8 mouse cellular contexts compared by ENCODE assay signal in genomic region chr7:132242617-132243141, GRCm38 (mm10).
DNase-seq lines count a peak whose midpoint lies in the region; ATAC-seq and TF ChIP-seq lines count a peak whose summit lies in the region.

No protein-coding gene starts in this region.

- WGBS in hindbrain, embryonic 14.5 days: 50% methylated on average over 4 of the region's 4 CpGs
- WGBS in hindbrain, embryonic 13.5 days: 44% methylated on average over 4 of the region's 4 CpGs
- 55% methylated on average over 4 of the region's 4 CpGs for WGBS in hindbrain, postnatal 0 days

- TF ChIP-seq CTCF in hindbrain, postnatal 0 days (IDR thresholded peaks at IDR 0.05; ENCODE audit: low read depth): no peak
- TF ChIP-seq CTCF in left cerebral cortex, adult 2 months (IDR thresholded peaks at IDR 0.05): no peak

- no peak overlapping the region for H3K9ac ChIP-seq in hindbrain, embryonic 14.5 days
- no peak overlapping the region for H3K9ac ChIP-seq in hindbrain, embryonic 13.5 days
- no peak overlapping the region for H3K9ac ChIP-seq in hindbrain, postnatal 0 days (replicated peaks; ENCODE audit: low read length)

- H3K27ac ChIP-seq in hindbrain, embryonic 14.5 days: no peak overlapping the region
- H3K27ac ChIP-seq in hindbrain, embryonic 13.5 days: no peak overlapping the region
- H3K27ac ChIP-seq in hindbrain, postnatal 0 days: no peak overlapping the region
- H3K27ac ChIP-seq in left cerebral cortex, adult 2 months: no peak overlapping the region

- no peak overlapping the region for H3K4me2 ChIP-seq in hindbrain, embryonic 14.5 days (replicated peaks)
- H3K4me2 ChIP-seq in hindbrain, embryonic 13.5 days: no peak overlapping the region
- H3K4me2 ChIP-seq in hindbrain, postnatal 0 days (ENCODE audit: low read depth, low read length): no peak overlapping the region

- H3K4me3 ChIP-seq in hindbrain, embryonic 14.5 days (replicated peaks; ENCODE audit: low read length): no peak overlapping the region
- H3K4me3 ChIP-seq in hindbrain, embryonic 13.5 days: no peak overlapping the region
- no peak overlapping the region for H3K4me3 ChIP-seq in hindbrain, postnatal 0 days (ENCODE audit: low read length)
- H3K4me3 ChIP-seq in left cerebral cortex, adult 2 months: no peak overlapping the region

- ATAC-seq in hindbrain, embryonic 14.5 days (ENCODE audit: low FRiP score): 0 out of 2 replicates have a peak, but pooled peaks have one; percentile 26
- ATAC-seq in hindbrain, embryonic 13.5 days (ENCODE audit: low FRiP score): no peak
- ATAC-seq in hindbrain, postnatal 0 days: peak; percentile 55; the same call in 1 of the 2 replicates

- no peaks in the 10 kb centered on the region for H3K27me3 ChIP-seq in hindbrain, embryonic 14.5 days (ENCODE audit: control insufficient read depth, insufficient read depth, low read length)
- no peaks in the 10 kb centered on the region for H3K27me3 ChIP-seq in hindbrain, embryonic 13.5 days
- no peaks in the 10 kb centered on the region for H3K27me3 ChIP-seq in hindbrain, postnatal 0 days (ENCODE audit: insufficient read depth, low read length)

- H3K9me3 ChIP-seq in hindbrain, embryonic 14.5 days (ENCODE audit: control insufficient read depth, low read length): no peaks in the 10 kb centered on the region
- no peaks in the 10 kb centered on the region for H3K9me3 ChIP-seq in hindbrain, embryonic 13.5 days
- H3K9me3 ChIP-seq in hindbrain, postnatal 0 days (ENCODE audit: low read length): no peaks in the 10 kb centered on the region

- DNase-seq in hindbrain, embryonic 14.5 days (ENCODE audit: low spot score): no peak
- peak; percentile 76 for DNase-seq in R1 (ENCODE audit: low read depth, low spot score)
- no peak for DNase-seq in hindbrain, postnatal 0 days (ENCODE audit: low spot score)
- peak; percentile 54 for DNase-seq in lung, postnatal 25 days (ENCODE audit: low spot score)
- DNase-seq in ovary, postnatal 10 days (ENCODE audit: low spot score): no peak
- no peak for DNase-seq in left cerebral cortex, adult 2 months (ENCODE audit: extremely low spot score in 1 of 2, low spot score in 2 of 2)
- DNase-seq in left cerebral cortex, postnatal 36 days (ENCODE audit: low spot score in 2 of 2): no peak

- H3K4me1 ChIP-seq in hindbrain, embryonic 14.5 days (replicated peaks; ENCODE audit: control insufficient read depth, insufficient read depth, low read length): peaks cover 13% of the 10 kb centered on the region
- H3K4me1 ChIP-seq in hindbrain, embryonic 13.5 days (replicated peaks): peaks cover 17% of the 10 kb centered on the region
- H3K4me1 ChIP-seq in hindbrain, postnatal 0 days (ENCODE audit: insufficient read depth, low read length): peaks cover 4% of the 10 kb centered on the region; the same call in 1 of the 2 replicates

- H3K36me3 ChIP-seq in hindbrain, embryonic 14.5 days (replicated peaks; ENCODE audit: control insufficient read depth, insufficient read depth): peaks cover 20% of the 10 kb centered on the region
- peaks cover 38% of the 10 kb centered on the region for H3K36me3 ChIP-seq in hindbrain, embryonic 13.5 days
- no peaks in the 10 kb centered on the region for H3K36me3 ChIP-seq in hindbrain, postnatal 0 days (ENCODE audit: insufficient read depth, low read length)

- intact Hi-C loops in left cerebral cortex, adult 2 months (cut with DNase I): no loop called here
- intact Hi-C loops in left cerebral cortex, postnatal 36 days (cut with DNase I): no loop called here

Comparison
In these comparisons a context has a peak if more than half of its experiments do, and no peak if none do; other contexts are left out.
1. DNase-seq: peak in R1 (single experiment) and lung, postnatal 25 days (single experiment); none in hindbrain, embryonic 14.5 days (single experiment), hindbrain, postnatal 0 days (single experiment), ovary, postnatal 10 days (single experiment), left cerebral cortex, adult 2 months (0 of 2) and left cerebral cortex, postnatal 36 days (0 of 2).